Mouse (Mus musculus) heart, postnatal 0 days (tissue): ENCODE measurements around the gene 1110051M20Rik. TPM values are rescaled to one million over a fixed set of nuclear protein-coding genes. Genes with fewer than 3 reads are reported as not detected.
A peak's percentile ranks its signal among the peaks of the same experiment; 100 is the strongest.

Experiments used
- ATAC-seq: fragments of 200-750 bp; cut with Nextera tagmentation; 2 replicates; pipeline ENCODE4 v1.8.0; 2017; ENCODE audit warnings: low read depth, moderate number of reproducible peaks, moderate library complexity; ENCODE audit not compliant: insufficient read depth
- DNase-seq: peaks from one replicate; pipeline ENCODE4 v3.0.0-alpha.2; 2016; ENCODE audit warnings: low spot score
- H3K27ac ChIP-seq: fragments of 300-500 bp; sonication (generic); 2 replicates; pipeline ENCODE4 v1.5.1; 2014; ENCODE audit warnings: low read depth, mild to moderate bottlenecking
- H3K27me3 ChIP-seq: fragments of 300-500 bp; sonication (generic); 2 replicates; pipeline ENCODE4 v1.6.1; 2014; ENCODE audit warnings: low read length, mixed read lengths; ENCODE audit not compliant: control insufficient read depth, insufficient read depth
- H3K36me3 ChIP-seq: fragments of 300-500 bp; sonication (generic); replicated peaks from 2 replicates; pipeline ENCODE4 v1.6.1; 2014; ENCODE audit warnings: low read length, mixed read lengths; ENCODE audit not compliant: control insufficient read depth, insufficient read depth
- H3K4me1 ChIP-seq: fragments of 300-500 bp; sonication (generic); 2 replicates; pipeline ENCODE4 v1.6.1; 2014; ENCODE audit warnings: antibody characterized with exemption; ENCODE audit not compliant: control insufficient read depth, insufficient read depth
- H3K4me2 ChIP-seq: fragments of 300-500 bp; sonication (generic); 2 replicates; pipeline ENCODE4 v1.6.1; 2014; ENCODE audit warnings: low read depth, mild to moderate bottlenecking, low read length, moderate library complexity
- H3K4me3 ChIP-seq: fragments of 300-500 bp; sonication (generic); 2 replicates; pipeline ENCODE4 v1.5.1; 2014; ENCODE audit warnings: low read depth, low read length
- H3K9ac ChIP-seq: fragments of 300-500 bp; sonication (generic); replicated peaks from 2 replicates; pipeline ENCODE4 v1.6.1; 2014; ENCODE audit warnings: low read depth, low read length, mixed read lengths
- H3K9me3 ChIP-seq: fragments of 300-500 bp; sonication (generic); replicated peaks from 2 replicates; pipeline ENCODE4 v1.6.1; 2016; ENCODE audit warnings: low read length; ENCODE audit not compliant: control insufficient read depth
- CTCF ChIP-seq: IDR thresholded peaks from 2 replicates; pipeline ENCODE4 v1.5.1; 2016; ENCODE audit warnings: antibody characterized with exemption, control low read depth, low read depth
- EP300 ChIP-seq: IDR thresholded peaks from 2 replicates; pipeline ENCODE4 v1.6.1; 2016; ENCODE audit warnings: antibody characterized with exemption, low read depth
- WGBS: fragments of 180-500 bp; shearing (Covaris S2); extraction: QIAGEN DNeasy Blood & Tissue Kit; methylation state at CpG from one replicate; pipeline ENCODE4 v1.1.7; 2014; 5-methylcytosine and 5-hydroxymethylcytosine counted together
- polyA plus RNA-seq: library from polyadenylated mRNA; unstranded; fragments of >200 nt; fragmentation: Nextera tagmentation; extraction: Ambion mirVana; gene quantifications from 2 replicates; pipeline ENCODE4 v1.2.1, GENCODE M21; 2015
- total RNA-seq: library from RNA; depleted of rRNA; stranded (reverse); fragments of >200 nt; gene quantifications from 2 replicates; pipeline ENCODE4 v1.2.3, GENCODE M21; 2014; ENCODE audit warnings: low replicate concordance

1110051M20Rik gene
- total and polyA plus RNA-seq, 2 experiments from 2014 or later: 27.8 to 32.0 TPM

DNA sequence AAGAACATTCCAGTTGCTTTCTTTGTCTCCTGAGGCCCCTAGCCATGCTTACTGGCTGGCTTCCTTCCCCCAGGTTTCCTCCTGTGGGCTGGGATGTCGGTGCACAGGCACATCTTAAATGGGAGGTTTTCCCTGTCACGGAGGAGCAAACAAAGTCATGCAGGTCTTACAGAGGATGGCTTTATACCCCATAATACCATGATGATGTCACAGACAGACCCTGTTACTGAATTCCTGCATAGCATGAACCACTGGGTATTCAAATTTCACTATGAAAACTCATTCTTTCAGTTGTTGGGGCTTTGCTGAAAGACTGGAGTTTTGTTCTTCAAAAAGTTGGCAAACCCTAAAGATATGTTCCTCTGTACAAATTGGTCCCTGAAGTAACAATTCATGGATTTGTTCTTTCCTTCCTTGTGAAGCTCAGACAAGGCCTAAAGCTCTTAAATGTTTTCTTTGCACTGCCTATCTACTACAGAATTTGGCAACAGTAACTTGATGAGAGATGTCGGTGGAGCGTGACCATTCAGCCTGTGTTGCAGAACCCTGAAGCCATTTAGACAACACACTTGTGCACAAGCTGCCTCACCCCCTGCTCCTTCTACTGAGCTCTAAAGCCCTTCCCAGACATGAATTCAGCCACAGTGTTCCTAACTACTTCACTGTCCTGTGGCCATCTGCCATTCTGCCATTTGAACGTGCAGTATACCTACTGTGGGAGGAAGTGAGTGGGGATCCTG is 57.8 kb downstream of the 1110051M20Rik start:
- DNase-seq (peak; percentile 18), ATAC-seq (no peak)
- Histone ChIP-seq H3K27me3 (no peaks in the 10 kb centered on the region), H3K9me3 (no peaks in the 10 kb centered on the region), H3K9ac (no peak overlapping the region), H3K4me1 (peaks cover 12% of the 10 kb centered on the region), H3K4me3 (no peak overlapping the region), H3K4me2 (no peak overlapping the region), H3K27ac (no peak overlapping the region), H3K36me3 (no peaks in the 10 kb centered on the region)
- 46% methylated on average over 5 of the region's 5 CpGs for WGBS
- TF ChIP-seq EP300: no peak
- no peak for TF ChIP-seq CTCF

DNA sequence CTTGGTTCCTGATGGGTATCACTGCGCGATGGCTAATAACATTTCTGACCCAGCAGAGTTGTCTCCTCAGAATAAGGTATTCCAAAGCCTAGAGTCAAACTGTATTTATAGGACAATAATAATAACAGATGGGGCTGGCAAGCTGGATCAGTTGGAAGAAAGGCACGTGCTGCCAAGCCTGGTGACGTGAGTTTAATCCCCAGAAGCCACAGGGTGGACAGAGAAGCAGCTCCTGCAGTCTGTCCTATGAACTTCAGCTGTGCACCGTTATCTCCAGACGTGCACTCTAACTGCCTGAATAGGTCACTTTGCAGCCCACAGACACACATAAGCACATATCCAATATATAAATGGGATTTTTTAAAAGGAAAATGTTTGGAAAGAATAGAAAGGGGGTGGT is 61.2 kb downstream of the 1110051M20Rik start:
- TF ChIP-seq CTCF (0 out of 2 replicates have a peak, but pooled peaks have one; percentile 2), EP300 (no peak)
- WGBS: 67% methylated on average over 6 of the region's 6 CpGs
- Histone ChIP-seq H3K27ac (no peak overlapping the region), H3K9ac (no peak overlapping the region), H3K9me3 (no peaks in the 10 kb centered on the region), H3K36me3 (no peaks in the 10 kb centered on the region), H3K4me3 (no peak overlapping the region), H3K4me1 (peaks cover 7% of the 10 kb centered on the region), H3K4me2 (no peak overlapping the region), H3K27me3 (no peaks in the 10 kb centered on the region)
- DNase-seq (no peak), ATAC-seq (no peak)

GRCm38 (mm10) chr2:91377038-91377437 is 67.5 kb downstream of the 1110051M20Rik start:
- no peak overlapping the region for H3K4me3 ChIP-seq
- no peaks in the 10 kb centered on the region for H3K27me3 ChIP-seq
- H3K9ac ChIP-seq: no peak overlapping the region
- H3K9me3 ChIP-seq: no peaks in the 10 kb centered on the region
- TF ChIP-seq CTCF (no peak), EP300 (no peak)
- ATAC-seq (no peak), DNase-seq (no peak)
- no peak overlapping the region for H3K4me2 ChIP-seq
- H3K36me3 ChIP-seq: no peaks in the 10 kb centered on the region
- 33% methylated on average over 7 of the region's 7 CpGs for WGBS
- H3K4me1 ChIP-seq: peaks cover 5% of the 10 kb centered on the region; the same call in 1 of the 2 replicates
- H3K27ac ChIP-seq: no peak overlapping the region

- H3K9ac ChIP-seq: no peak overlapping the region
- no peak overlapping the region for H3K4me2 ChIP-seq
- no peak for TF ChIP-seq CTCF
- no peak for TF ChIP-seq EP300
- peaks cover 10% of the 10 kb centered on the region for H3K9me3 ChIP-seq
- H3K4me1 ChIP-seq: peaks cover under 1% of the 10 kb centered on the region; the same call in 1 of the 2 replicates
- H3K4me3 ChIP-seq: no peak overlapping the region
- no peak overlapping the region for H3K27ac ChIP-seq
- ATAC-seq (no peak), DNase-seq (no peak)
- WGBS: 73% methylated on average over 2 of the region's 2 CpGs
- no peaks in the 10 kb centered on the region for H3K36me3 ChIP-seq
- no peaks in the 10 kb centered on the region for H3K27me3 ChIP-seq
Measured at GRCm38 (mm10) chr2:91370314-91370713, 74.2 kb downstream of the 1110051M20Rik start.

DNA sequence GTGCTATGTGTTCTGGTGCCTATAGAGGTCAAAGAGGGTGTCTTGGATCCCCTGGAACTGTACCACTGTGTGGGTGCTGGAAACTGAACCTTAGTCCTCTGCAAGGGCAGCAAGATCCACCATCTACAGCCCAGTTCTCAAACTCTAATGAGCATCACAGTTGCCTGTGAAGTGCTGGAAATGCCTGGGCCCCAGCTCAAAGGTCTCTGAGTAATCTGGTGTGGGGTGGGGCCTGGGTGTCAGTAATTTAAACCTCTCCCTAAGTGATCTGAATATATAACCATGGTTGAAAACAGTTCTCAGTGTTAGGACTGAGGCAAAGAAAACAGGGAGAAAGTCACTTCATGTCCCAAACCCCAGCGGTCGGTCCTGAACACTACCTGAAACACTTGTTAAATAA is 81.2 kb downstream of the 1110051M20Rik start:
- 96% methylated on average over 2 of the region's 2 CpGs for WGBS

More for the DNA sequence above, 81.2 kb downstream of the 1110051M20Rik start:
- H3K9ac ChIP-seq: no peak overlapping the region
- DNase-seq (no peak), ATAC-seq (no peak)
- no peaks in the 10 kb centered on the region for H3K27me3 ChIP-seq
- 0 out of 2 replicates have a peak, but pooled peaks cover 5% of the 10 kb centered on the region for H3K4me1 ChIP-seq
- H3K9me3 ChIP-seq: peaks cover 10% of the 10 kb centered on the region
- no peak for TF ChIP-seq EP300
- no peak for TF ChIP-seq CTCF
- no peak overlapping the region for H3K27ac ChIP-seq
- H3K4me2 ChIP-seq: no peak overlapping the region
- no peak overlapping the region for H3K4me3 ChIP-seq
- H3K36me3 ChIP-seq: no peaks in the 10 kb centered on the region
